Mouse (Mus musculus) forebrain, embryonic 13.5 days (tissue): Measurements from ENCODE around the gene Rassf6. TPM values are rescaled to one million over a fixed set of nuclear protein-coding genes. Genes with fewer than 3 reads are reported as not detected.

ENCODE experiments used
- ATAC-seq: fragments of 200-750 bp; cut with Nextera tagmentation; 2 replicates; pipeline ENCODE4 v1.8.0; 2017
- H3K27ac ChIP-seq: fragments of 300-500 bp; sonication (generic); 2 replicates; pipeline ENCODE4 v1.5.1; 2015; ENCODE audit warnings: inconsistent platforms, mild to moderate bottlenecking, moderate library complexity
- H3K27me3 ChIP-seq: fragments of 300-500 bp; sonication (generic); 2 replicates; pipeline ENCODE4 v1.6.1; 2015; ENCODE audit warnings: mild to moderate bottlenecking, inconsistent platforms
- H3K36me3 ChIP-seq: fragments of 300-500 bp; sonication (generic); 2 replicates; pipeline ENCODE4 v1.6.1; 2015; ENCODE audit warnings: mild to moderate bottlenecking, inconsistent platforms; ENCODE audit not compliant: poor library complexity, severe bottlenecking
- H3K4me1 ChIP-seq: fragments of 300-500 bp; sonication (generic); 2 replicates; pipeline ENCODE4 v1.6.1; 2015; ENCODE audit warnings: inconsistent platforms
- H3K4me2 ChIP-seq: fragments of 300-500 bp; sonication (generic); 2 replicates; pipeline ENCODE4 v1.6.1; 2015; ENCODE audit warnings: inconsistent platforms, mild to moderate bottlenecking, moderate library complexity
- H3K4me3 ChIP-seq: fragments of 300-500 bp; sonication (generic); 2 replicates; pipeline ENCODE4 v1.5.1; 2015; ENCODE audit warnings: mild to moderate bottlenecking, inconsistent platforms
- H3K9ac ChIP-seq: fragments of 300-500 bp; sonication (generic); 2 replicates; pipeline ENCODE4 v1.6.1; 2015; ENCODE audit warnings: mild to moderate bottlenecking, inconsistent platforms
- H3K9me3 ChIP-seq: fragments of 300-500 bp; sonication (generic); replicated peaks from 2 replicates; pipeline ENCODE4 v1.6.1; 2016; ENCODE audit warnings: inconsistent platforms
- WGBS: fragments of 180-500 bp; shearing (Covaris S2); methylation state at CpG from one replicate; pipeline ENCODE4 v1.1.7; 2015; 5-methylcytosine and 5-hydroxymethylcytosine counted together
- polyA plus RNA-seq: library from polyadenylated mRNA; unstranded; fragments of >200 nt; fragmentation: Nextera tagmentation; extraction: Ambion mirVana; gene quantifications from 2 replicates; pipeline ENCODE4 v1.2.1, GENCODE M21; 2015

Gene Rassf6
- polyA plus RNA-seq = 0.79 TPM in 1 of 2 replicates, not detected in the other

DNA sequence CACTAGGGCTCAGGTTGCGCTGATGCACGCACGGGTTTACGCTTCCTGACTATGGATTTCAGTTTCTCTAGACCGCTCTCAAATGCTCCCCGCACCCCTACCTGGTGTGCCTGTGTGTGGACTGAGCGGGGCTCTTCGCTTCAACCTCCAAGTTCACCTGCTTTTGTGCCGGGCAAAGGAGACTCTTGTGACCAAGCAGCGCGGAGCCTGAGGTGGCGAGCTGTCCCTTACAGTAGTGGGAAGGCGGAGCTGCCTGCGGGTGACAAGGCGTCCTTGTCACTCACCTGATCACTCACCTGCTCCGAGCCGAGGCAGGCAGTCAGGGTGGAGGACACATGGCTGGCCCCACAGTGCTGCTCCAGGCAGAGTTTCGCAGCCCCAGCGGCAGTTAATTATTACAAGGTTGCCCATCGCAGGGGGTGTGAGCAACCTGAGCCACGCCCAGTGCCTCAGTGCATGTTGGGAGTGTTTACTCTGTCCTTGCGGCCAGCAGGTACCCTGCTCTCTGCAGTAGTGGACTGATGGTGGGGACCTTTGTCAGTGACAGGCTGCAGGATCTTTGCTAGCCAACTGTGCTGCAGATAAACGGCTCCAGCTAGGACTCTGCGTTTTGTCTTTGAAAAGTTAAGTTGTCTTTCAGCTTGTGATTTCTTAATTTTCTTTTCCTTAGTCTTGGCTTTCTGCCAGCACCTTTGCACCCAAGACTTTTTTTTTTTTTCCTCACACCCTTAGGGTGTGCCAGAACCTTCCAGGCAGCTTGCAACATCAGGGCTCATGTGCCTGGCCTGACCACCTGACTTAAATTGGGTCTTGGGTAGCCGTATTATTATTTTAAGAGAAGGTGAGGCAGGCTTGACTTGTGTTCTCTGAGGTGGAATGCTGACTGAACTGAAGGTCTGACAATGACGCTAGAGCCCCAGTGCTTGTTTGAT is at the start of gene Rassf6:
Rassf6 (minus strand) TSS at position 372 of the 932 bp plus-strand sequence.
- peak within 1 kb of the TSS; percentile 42 for H3K4me3 ChIP-seq
- no peaks in the 10 kb centered on the region for H3K36me3 ChIP-seq
- H3K4me1 ChIP-seq = peaks cover 9% of the 10 kb centered on the region
- H3K9me3 ChIP-seq = no peaks in the 10 kb centered on the region
- peak within 1 kb of the TSS; percentile 58 for H3K9ac ChIP-seq
- 0 out of 2 replicates have a peak, but pooled peaks cover 3% of the 10 kb centered on the region for H3K27me3 ChIP-seq
- peak; percentile 61 for ATAC-seq
- no peak within 1 kb of the TSS for H3K27ac ChIP-seq
- 10% methylated on average over 26 of the region's 26 CpGs for WGBS
- peak within 1 kb of the TSS; percentile 73 for H3K4me2 ChIP-seq

DNA sequence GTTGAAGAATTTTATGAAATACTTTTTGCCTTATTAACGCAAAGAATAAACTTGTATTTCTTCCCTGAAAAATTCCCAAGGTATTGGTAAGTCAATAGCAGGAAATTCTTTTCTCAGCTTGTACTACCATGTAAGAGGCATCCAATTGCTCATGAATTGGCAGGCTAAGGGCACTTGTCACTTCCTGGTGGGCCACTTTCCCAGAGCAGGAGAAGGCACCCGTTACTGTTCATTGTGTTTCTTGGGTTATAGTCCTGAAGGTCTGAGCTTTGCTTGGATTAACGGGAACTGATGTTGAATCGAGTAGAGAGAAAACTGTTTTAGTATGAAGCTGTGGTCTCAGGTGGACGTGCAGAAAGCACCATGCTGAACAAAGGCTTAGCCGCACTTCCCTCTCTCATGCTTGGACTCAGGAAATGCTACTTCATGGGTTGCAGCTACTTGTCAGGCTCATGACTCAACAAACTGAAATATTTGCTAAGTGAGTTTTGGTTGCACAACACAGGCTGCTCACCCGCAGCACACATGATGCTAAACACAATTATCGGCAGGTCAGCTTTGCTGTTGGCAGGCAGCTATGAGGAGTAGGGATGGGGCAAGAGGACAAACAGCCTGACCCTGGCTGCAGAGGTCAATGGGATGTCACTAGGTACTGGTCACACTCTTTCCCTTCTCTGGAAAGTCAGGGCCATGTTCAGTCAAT is 49.1 kb upstream of the Rassf6 start:
- no peak overlapping the region for H3K27ac ChIP-seq
- H3K4me2 ChIP-seq = no peak overlapping the region
- H3K9ac ChIP-seq = no peak overlapping the region
- no peaks in the 10 kb centered on the region for H3K27me3 ChIP-seq
- 90% methylated on average over 8 of the region's 8 CpGs for WGBS
- no peaks in the 10 kb centered on the region for H3K36me3 ChIP-seq
- ATAC-seq = no peak
- no peak overlapping the region for H3K4me3 ChIP-seq
- H3K4me1 ChIP-seq = no peaks in the 10 kb centered on the region
- H3K9me3 ChIP-seq = no peaks in the 10 kb centered on the region

DNA sequence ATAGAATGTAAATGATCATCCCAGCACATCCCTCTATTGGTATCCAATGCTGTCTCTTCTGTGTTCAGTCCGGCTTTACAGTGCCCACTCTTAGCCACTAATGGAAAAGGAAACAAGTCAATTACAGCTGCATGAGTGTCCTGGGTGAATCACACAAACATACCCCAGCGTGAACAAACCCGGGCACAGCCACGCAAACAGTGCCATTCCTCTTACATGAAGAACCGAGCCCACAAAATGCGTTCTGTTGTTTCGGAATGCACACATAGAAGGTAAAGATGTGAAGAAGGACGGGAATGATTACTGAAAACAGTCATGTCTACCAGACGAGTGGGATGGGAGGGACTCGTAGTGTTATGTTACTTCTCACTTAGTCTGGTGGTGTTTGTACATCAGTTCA is 47.5 kb upstream of the Rassf6 start:
- Histone ChIP-seq H3K4me1 (no peaks in the 10 kb centered on the region), H3K36me3 (no peaks in the 10 kb centered on the region), H3K4me2 (no peak overlapping the region), H3K9ac (no peak overlapping the region), H3K27me3 (no peaks in the 10 kb centered on the region), H3K4me3 (no peak overlapping the region), H3K9me3 (no peaks in the 10 kb centered on the region), H3K27ac (no peak overlapping the region)
- WGBS = 95% methylated on average over 10 of the region's 10 CpGs
- no peak for ATAC-seq

DNA sequence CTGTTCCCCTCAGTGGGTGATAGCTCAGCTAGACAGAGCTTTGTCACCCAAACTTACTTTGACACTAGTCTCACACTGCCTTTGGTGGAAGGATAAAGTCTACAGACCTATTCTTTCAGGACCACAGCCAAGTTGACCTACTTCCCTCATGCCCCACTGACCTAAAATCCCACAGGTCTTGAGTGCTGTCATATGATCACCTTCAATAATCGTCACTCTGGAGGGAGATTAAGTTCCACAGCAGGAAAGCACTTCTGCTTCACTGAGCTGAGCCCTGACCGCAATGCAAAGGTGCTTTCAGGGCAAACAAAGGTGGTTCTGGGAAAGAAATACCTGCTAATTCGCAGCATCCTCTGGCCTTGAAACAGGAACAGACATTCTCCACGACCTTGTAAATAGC is 44.5 kb upstream of the Rassf6 start:
- 37% methylated on average over 4 of the region's 4 CpGs for WGBS
- Histone ChIP-seq H3K36me3 (no peaks in the 10 kb centered on the region), H3K9me3 (no peaks in the 10 kb centered on the region), H3K27me3 (no peaks in the 10 kb centered on the region), H3K4me3 (no peak overlapping the region), H3K27ac (no peak overlapping the region), H3K4me1 (no peaks in the 10 kb centered on the region), H3K4me2 (no peak overlapping the region), H3K9ac (no peak overlapping the region)
- no peak for ATAC-seq

DNA sequence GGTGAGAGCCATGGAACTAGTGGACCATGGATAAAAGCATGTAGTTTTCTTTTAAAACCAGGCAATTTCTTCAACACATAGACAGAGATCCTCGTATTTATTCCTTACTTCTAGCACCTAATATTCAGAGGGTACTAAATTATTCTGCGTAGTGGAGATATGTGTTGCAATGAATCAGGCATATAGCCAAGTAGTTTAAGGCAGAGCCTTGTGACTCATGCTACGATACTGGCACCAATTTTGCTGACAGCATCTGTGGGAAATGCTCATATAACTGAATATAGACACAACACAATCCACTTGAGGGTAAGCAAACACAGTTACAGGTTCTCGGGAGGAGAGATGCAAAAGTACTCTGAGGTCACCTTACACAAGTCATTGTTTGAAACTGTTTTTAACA is 41.4 kb upstream of the Rassf6 start:
- H3K9ac ChIP-seq = no peak overlapping the region
- H3K27me3 ChIP-seq = no peaks in the 10 kb centered on the region
- H3K4me2 ChIP-seq = no peak overlapping the region
- H3K9me3 ChIP-seq = no peaks in the 10 kb centered on the region
- no peaks in the 10 kb centered on the region for H3K36me3 ChIP-seq
- no peaks in the 10 kb centered on the region for H3K4me1 ChIP-seq
- H3K27ac ChIP-seq = no peak overlapping the region
- 84% methylated on average over 4 of the region's 4 CpGs for WGBS
- no peak for ATAC-seq
- H3K4me3 ChIP-seq = no peak overlapping the region

DNA sequence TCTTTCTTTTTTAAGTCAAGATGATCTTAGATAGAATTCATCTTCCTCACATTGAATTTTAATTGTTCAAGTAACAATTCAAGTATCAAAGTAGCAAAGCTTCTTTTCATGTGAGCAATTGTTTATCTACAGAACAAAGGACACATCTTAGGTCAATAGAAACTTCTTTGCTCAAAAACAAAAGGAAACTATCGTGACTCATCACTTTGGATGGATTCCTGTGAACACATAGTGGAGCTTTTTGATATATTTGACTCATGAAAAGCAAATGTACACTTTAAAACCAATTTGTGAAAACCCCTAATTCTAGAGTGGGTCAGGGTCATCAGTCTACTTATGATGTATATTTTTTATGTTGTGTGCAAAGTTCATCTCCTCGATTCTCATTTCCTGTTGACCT is 37.1 kb upstream of the Rassf6 start:
- Histone ChIP-seq H3K4me1 (no peaks in the 10 kb centered on the region), H3K4me3 (no peak overlapping the region), H3K27ac (no peak overlapping the region), H3K9ac (no peak overlapping the region), H3K27me3 (no peaks in the 10 kb centered on the region), H3K9me3 (no peaks in the 10 kb centered on the region), H3K36me3 (no peaks in the 10 kb centered on the region), H3K4me2 (no peak overlapping the region)
- no peak for ATAC-seq
- WGBS = 77% methylated on average over 2 of the region's 2 CpGs

DNA sequence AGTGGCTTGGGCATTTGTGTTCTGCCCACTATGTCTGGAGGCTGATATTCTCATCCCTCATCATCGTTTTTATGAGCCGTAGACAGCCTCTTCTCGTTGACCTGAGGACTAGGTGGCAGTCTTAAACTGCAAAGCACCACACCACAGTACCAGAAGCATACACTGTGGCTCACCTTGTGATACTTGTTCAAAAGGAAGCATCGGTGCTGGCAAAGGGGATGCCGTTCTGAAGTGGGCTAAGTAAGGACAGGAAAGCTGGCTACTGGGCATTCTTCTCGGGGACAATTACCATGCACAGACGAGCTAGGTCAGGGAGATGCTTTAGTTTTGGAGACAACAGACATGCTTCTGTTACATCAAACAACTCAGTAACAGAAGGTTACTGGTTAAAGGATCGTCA is 21.4 kb upstream of the Rassf6 start:
- Histone ChIP-seq H3K9ac (no peak overlapping the region), H3K4me3 (no peak overlapping the region), H3K27me3 (no peaks in the 10 kb centered on the region), H3K9me3 (no peaks in the 10 kb centered on the region), H3K27ac (no peak overlapping the region), H3K4me1 (no peaks in the 10 kb centered on the region), H3K4me2 (no peak overlapping the region), H3K36me3 (no peaks in the 10 kb centered on the region)
- 70% methylated on average over 8 of the region's 8 CpGs for WGBS
- peak; percentile 22; the same call in 1 of the 2 replicates for ATAC-seq

DNA sequence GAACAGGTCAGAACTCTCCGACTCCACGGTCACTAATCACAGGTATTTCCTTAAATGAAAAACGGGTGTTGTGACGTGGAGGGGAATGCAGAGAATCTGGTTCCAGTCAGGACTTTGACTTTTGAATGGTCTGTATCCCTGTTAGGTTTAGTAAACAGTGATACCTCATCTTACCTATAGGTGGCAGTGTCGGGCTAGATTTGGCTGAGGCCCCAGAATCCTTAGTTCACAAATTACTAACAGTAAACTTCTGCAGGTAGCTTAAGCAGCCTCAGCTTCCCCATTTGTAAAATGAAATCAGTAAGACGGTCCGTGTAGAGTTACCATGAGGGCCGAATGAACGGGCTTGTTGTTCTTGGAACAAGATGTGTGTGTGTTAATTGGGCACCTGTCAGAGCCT is 21.0 kb upstream of the Rassf6 start:
- ATAC-seq = peak; percentile 63
- no peak overlapping the region for H3K27ac ChIP-seq

DNA sequence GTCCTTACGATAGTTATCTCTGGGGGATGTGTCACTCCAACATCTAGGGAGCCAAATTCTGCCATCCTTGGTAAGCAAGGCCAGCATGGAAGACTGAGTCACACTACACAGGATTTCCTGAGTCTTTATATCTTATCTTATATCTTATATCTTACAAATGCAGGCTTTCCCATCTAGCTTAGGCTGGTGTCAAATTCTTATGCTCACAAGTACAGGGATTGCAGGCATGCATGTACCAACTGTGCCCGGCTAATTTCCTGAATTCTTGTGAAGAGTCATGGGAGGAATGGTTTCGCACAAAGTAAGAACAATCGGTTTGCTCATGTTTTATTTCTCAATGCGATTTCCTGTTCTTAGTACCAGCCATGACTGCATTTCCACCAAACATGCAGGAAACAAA is 20.0 kb upstream of the Rassf6 start:
- Histone ChIP-seq H3K27me3 (no peaks in the 10 kb centered on the region), H3K4me1 (no peaks in the 10 kb centered on the region), H3K9ac (no peak overlapping the region), H3K9me3 (no peaks in the 10 kb centered on the region), H3K4me3 (no peak overlapping the region), H3K36me3 (no peaks in the 10 kb centered on the region), H3K27ac (no peak overlapping the region), H3K4me2 (no peak overlapping the region)
- no peak for ATAC-seq
- WGBS = 88% methylated on average over 5 of the region's 5 CpGs

More for the DNA sequence above, 21.0 kb upstream of the Rassf6 start:
- Histone ChIP-seq H3K4me2 (no peak overlapping the region), H3K4me3 (no peak overlapping the region), H3K9ac (no peak overlapping the region), H3K9me3 (no peaks in the 10 kb centered on the region), H3K36me3 (no peaks in the 10 kb centered on the region), H3K4me1 (no peaks in the 10 kb centered on the region), H3K27me3 (no peaks in the 10 kb centered on the region)
- 30% methylated on average over 9 of the region's 9 CpGs for WGBS

DNA sequence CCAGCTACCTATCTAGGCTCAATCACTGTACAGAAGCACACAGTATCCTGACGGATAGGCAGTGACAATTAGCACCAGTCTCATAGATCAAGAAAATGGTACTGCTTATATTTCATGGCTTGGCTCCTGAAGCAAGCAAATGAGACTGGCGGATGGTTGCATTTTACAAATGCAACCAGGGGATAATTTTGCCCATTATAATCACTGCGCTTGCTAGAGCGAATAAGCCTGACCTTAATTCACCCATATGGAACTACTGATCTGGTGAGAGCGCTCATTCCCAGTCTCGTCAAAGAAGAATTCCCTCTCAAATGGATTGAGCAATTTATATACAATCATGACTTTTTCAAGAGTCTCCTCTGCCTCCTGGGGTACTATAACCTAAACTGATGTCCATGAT is 16.2 kb upstream of the Rassf6 start:
- no peak for ATAC-seq
- WGBS = 81% methylated on average over 6 of the region's 6 CpGs
- no peak overlapping the region for H3K9ac ChIP-seq
- no peaks in the 10 kb centered on the region for H3K9me3 ChIP-seq
- no peaks in the 10 kb centered on the region for H3K27me3 ChIP-seq
- no peak overlapping the region for H3K4me3 ChIP-seq
- H3K4me2 ChIP-seq = no peak overlapping the region
- H3K27ac ChIP-seq = no peak overlapping the region
- H3K36me3 ChIP-seq = no peaks in the 10 kb centered on the region
- no peaks in the 10 kb centered on the region for H3K4me1 ChIP-seq

DNA sequence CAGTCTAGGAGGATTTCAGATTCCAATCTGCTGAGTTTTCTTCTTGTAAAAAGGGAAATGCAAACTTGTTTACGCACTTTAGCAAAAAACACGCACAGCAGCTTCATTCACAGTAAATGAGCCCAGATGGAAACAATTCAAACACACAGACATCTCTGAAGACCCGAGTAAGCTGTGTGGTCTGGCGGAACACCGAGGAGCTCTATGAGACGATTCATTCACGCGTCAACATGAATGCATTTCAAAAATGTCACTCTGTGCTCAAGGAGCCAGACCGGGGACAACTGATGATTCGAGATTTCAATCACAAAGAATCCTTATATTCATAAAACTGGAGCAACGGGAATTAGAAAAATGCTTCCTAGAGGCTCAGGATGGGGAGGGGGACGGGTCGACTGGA is 15.4 kb upstream of the Rassf6 start:
- Histone ChIP-seq H3K27me3 (no peaks in the 10 kb centered on the region), H3K4me1 (no peaks in the 10 kb centered on the region), H3K36me3 (no peaks in the 10 kb centered on the region), H3K27ac (no peak overlapping the region), H3K9me3 (no peaks in the 10 kb centered on the region), H3K9ac (no peak overlapping the region), H3K4me3 (no peak overlapping the region), H3K4me2 (no peak overlapping the region)
- no peak for ATAC-seq
- WGBS = 58% methylated on average over 13 of the region's 13 CpGs

DNA sequence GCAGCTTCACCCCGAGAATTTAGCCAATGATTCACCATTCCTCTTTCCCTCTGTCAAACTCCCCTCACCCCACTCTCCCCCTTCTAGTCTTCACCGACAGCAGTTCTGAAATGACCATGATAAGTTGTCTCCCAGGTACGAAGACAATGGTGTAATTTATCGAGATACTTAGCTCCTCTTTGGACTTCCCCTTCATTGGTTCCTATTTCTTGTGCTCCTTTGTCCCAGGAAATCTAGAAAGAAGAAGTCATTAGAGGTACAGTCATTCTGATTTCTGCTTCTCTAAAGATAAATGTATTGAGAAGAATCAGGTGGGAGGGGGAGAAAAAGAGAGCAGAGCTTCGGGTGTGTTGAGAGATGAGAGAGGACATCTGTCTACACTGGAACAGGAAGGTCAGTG is 14.3 kb upstream of the Rassf6 start:
- no peaks in the 10 kb centered on the region for H3K27me3 ChIP-seq
- no peaks in the 10 kb centered on the region for H3K9me3 ChIP-seq
- no peaks in the 10 kb centered on the region for H3K36me3 ChIP-seq
- H3K4me3 ChIP-seq = no peak overlapping the region
- H3K27ac ChIP-seq = no peak overlapping the region
- H3K4me2 ChIP-seq = no peak overlapping the region
- WGBS = 86% methylated on average over 5 of the region's 5 CpGs
- H3K4me1 ChIP-seq = no peaks in the 10 kb centered on the region
- H3K9ac ChIP-seq = no peak overlapping the region
- ATAC-seq = no peak
